Mouse (Mus musculus): ENCODE results near the gene Angptl4.
"Not testable (repeated sequence)": the region's sequence is repeated elsewhere in the genome, so short reads cannot be mapped to it uniquely, and the experiment has no call there.

Gene Angptl4

DNA sequence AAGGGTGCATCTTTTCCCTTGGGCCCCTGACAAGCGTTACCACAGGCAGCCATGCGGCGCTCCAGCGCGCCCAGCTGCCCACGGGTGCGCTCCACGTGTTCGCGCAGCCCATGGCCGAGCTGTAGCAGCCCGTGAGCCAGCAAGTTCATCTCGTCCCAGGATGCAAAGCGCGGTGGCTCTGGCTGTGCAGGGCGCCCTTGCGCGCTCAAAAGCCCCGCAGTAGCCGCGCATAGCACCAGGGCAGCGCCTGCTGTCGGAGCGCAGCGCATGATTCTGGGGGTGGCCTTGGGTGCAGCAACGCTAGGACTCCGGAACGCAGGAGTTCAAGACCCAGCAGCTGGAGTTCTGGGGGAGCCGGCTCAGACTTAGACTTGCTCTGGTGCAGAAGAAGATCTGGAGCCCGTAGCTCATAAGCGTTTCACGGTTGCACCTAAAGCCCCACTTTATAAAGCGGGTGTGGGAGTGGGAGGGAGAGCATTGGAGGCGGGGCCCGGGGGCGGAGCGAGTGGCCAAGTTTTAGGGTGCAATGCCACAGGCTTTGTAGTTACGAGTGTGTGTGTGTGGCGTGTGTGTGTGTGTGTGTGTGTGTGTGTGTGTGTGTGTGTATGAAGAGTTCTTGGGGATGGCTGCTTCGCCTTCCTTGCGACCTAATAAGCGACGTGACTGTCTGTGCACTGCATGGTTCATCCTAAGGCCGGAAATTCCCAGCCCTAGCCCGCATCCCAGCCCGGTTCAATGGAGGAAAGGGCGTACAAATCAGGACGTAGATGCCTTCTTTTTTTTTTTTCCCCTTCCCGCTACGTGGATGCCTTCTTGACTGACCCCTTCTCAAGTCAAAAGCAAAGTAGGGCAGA lies at the start of gene Angptl4:
TSS of gene Angptl4 (minus strand) at position 707 of the 854 bp plus-strand sequence.
- DNase-seq = peak; percentile 84

DNA sequence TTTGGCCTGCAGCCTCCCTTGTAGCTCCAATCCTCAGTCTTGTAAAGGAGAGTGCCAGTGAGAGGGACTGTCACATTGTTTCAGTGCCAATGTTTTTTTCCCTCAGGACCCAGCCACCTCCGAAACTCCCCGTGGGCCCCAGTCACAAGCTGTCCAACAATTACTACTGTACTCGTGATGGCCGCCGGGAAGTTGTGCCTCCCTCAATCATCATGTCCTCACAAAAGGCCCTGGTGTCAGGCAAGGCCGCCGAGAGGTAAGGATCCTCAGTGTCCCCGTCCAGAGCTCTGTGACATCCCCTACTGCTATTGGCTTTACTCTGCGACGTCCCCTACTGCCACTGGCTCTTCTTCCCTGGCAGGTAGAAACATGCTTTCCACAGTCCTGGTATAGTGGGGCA lies 47.9 kb upstream of the Angptl4 start:
- no peak for DNase-seq

DNA sequence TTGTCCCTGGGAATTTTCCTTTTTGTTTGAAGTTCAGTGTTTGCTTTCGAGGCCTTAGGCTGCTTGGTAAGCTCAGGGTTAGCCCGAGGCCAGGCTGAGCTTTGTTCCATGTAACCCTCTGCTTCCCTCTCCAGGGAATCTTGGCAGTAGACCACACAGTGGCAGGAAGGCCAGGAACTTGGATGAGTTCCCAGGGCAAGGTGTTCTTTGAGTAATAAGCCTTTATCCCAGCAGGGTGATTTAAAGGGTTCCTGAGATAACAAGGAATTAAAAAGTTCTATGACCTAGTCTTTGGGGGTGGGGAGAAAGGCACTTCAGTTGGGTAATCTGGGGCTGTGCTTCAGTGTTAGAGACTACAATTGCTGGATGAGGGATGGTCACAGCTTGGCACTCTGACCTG lies 47.3 kb upstream of the Angptl4 start:
- DNase-seq = peak; percentile 74

DNA sequence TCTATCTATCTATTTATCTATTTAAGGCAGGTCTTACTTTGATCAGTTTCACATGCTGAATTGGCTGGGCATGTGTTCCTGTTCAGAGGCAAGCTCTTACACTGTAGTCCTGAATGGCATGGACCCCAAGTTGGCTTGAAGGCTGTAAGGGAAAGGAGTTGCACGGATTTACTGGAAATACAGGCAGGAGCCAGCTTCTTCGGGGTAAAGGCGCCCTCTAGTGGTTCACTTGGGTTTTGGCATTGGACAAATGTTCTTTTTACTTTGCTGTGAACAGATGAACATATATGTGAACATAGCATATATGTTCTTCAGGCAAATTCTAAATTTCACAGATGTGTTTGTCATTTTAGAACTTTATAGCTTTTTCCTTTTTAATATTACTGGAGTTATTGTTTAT lies 45.2 kb upstream of the Angptl4 start:
- DNase-seq = peak; percentile 81

DNA sequence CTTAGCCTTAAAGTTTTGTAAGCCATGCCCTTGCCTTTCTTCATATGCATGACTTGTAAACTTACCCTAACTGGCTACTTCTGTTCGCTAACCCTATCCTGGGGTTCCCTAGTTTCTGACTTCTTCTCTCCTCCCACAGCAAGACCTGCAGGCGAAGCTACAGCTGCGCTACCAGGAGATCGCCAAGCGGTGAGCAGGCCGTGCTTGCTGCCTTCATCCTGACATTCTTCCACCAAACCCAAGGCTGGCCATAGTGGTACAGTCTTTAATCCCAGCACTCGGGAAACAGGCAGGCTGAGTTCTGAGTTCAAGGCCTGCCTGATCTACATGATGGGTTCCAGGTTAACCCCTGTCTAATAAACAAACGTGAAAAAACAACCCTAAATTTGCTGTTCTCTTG lies 43.8 kb upstream of the Angptl4 start:
- DNase-seq = no peak

DNA sequence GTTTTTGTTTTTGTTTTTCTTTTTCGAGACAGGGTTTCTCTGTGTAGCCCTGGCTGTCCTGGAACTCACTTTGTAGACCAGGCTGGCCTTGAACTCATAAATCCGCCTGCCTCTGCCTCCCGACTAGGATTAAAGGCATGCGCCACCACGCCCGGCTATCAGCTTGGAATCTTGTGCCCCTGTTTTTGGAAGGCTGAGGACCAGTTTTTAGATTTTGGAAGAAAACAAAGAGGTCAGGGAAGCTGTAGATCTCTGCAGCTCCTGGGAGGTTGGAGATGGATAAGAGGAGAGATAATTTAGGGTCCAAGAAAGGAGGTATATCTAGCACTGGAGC lies 43.3 kb upstream of the Angptl4 start:
- not testable (repeated sequence) for DNase-seq

DNA sequence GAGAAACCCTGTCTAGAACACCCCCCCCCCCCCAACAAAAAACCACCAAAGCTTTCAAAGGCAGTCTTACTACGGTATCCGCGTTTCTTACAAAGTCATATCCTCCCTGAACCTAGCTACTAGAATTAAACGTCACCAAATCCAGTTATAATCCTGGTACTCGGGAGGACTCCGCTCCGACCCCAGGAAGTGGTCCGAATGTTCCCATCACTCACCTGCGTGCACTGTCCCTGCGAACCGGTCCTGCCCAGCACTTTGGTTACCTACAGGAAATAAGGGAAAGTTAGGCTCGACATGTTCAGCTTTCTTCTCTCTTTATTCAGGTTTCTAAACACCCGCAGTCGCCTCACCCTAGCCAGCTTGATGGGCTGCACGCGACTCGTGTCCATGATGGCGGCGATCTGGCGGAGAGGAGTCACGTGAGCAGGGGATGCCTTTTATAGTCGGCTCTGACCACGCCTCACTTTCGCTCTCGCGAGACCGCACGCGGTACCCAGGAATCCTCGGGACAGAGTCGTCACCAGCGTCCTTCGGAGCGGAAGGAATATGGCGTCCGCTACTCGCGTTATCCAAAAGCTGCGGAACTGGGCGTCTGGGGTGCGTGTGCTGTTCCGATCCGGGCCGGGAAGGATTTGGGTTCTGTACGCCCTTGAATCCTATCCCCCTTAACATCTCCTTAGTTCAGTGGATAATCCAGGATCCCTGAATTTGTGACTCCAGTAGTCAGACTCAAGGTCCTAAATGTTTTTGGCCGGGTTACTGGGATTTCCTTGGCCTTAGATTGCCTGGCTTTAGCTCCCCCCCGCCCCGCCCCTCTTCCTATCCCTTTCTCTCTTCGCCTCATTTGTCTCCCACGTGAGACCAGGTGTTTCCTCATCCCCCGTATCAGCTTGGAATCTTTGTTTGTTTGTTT lies 42.7 kb upstream of the Angptl4 start, which contains the start of the genes Rps28 and Ndufa7:
TSS of gene Rps28 (minus strand) at position 479 of the 913 bp plus-strand sequence.
TSS of gene Ndufa7 (plus strand) at position 489 of the 913 bp plus-strand sequence.
- DNase-seq = peak; percentile 99

DNA sequence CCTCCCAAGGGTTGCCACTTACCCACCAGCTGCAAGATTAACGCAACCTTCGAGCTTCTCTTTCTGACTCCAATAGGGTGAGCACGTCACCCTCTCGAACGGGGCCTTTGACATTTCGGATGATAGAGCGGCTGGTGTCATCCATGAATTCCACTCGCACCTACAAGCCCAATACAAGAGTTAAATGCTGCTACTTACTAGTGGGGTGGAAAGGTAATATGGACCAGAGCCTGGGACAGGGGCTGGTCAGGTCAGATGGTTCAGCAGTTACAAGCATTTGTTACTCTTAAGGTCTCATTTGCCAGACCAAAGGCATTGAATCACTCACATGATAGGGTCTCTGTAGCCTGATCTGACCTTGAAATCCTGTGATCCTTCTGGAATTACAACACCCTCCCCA lies 41.5 kb upstream of the Angptl4 start:
- DNase-seq = not testable (repeated sequence)

DNA sequence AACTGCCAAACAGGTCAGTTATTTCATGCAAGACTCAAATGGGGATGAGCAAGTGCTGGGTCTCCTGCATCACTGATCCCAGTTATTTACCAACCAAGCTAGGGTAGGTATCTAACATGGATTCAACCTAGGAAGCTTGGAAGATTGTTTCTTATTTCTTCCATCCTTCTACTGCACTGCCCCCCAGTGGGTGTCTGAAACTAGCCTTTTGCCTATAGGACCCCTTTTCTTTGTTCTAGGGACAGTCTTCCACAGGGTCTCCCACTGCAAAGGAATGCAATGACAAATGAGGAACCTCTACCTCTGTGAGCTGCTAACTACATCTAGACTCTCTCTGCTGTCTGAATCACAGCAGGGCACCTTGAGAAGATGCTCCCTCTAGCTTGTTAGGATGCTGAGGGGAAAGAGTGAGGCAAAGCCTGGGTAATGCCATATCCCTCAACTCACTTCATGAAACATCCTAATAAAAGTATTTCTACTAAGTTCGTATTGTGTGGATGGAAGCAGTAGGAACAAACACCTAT lies 40.9 kb upstream of the Angptl4 start:
- no peak for DNase-seq

DNA sequence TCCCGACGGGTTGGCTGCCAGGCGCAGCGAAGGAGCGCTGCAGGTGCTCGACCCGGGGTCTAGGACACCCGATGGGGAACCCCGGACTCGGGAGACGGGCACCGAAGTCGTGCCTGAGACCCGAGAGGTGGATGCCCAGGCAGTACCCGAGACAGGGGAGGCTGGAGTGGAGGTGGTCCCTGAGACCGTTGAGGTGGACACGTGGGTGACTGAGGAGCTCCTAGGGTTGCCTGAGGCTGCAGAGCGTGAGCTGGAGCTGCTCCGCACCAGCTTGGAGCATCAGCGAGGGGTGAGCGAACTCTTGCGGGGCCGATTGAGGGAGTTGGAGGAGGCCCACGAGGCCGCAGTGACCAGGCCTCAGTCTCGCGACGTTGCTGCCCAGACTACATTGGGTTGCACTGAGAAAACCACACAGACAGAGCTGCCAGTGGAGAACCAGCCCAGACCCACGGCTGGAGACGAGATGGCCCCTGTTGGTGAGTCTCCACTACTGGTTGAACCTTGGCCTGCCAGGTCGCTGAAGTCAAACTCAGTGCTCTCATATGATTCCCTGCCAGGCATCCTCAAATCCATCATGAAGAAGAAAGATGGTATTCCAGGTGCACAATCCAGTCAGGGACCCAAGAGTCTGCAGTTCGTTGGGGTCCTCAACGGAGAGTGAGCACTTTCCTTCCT lies 36.5 kb upstream of the Angptl4 start:
- DNase-seq = no peak

DNA sequence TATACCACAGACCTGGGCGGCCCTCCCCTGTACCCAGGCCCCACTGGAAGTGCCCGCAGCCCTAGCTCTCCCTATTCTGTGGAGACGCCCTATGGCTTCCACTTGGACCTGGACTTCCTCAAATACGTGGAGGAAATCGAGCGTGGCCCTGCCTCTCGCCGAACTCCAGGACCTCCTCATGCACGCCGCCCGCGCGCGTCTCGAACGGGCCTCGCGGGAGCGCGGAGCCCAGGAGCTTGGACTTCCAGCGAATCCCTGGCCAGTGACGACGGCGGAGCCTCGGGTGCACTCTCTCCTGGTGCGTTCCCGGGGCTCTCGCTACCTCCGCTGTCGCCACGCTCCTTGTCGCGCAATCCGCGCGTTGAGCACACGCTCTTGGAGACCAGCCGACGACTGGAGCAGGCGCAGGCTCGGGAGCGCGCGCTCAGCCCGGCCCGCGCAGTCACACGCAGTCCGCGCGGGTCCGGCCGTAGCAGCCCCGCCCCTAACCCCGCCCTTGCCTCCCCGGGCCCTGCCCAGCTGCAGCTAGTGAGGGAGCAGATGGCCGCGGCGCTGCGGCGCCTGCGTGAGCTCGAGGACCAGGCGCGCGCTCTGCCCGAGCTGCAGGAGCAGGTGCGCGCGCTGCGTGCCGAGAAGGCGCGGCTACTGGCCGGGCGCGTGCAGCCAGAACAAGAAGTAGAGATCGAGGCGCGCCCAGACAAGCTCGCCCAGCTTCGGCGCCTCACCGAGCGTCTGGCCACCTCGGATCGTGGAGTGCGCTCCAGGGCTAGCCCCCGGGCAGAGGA lies 35.7 kb upstream of the Angptl4 start:
- DNase-seq = peak; percentile 88

DNA sequence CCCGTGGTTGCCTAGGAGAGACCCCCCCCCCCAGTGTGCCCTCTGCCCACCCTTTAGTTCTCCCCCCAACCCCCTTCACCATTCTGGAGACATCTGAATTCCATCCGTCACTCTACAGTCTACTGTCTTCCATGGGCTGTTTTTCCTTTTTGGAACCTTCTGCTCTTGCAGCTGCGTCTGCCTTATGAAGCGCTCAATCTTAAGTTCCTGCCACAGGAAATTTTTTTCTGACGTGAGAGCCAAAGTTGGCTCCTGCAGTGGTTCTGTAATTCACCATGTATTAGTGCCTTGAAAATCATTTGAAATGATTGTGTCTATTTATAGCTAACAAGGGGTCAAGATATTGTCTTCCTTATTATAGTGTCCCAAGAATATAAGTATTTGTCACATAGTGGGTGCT lies 35.0 kb upstream of the Angptl4 start:
- no peak for DNase-seq

DNA sequence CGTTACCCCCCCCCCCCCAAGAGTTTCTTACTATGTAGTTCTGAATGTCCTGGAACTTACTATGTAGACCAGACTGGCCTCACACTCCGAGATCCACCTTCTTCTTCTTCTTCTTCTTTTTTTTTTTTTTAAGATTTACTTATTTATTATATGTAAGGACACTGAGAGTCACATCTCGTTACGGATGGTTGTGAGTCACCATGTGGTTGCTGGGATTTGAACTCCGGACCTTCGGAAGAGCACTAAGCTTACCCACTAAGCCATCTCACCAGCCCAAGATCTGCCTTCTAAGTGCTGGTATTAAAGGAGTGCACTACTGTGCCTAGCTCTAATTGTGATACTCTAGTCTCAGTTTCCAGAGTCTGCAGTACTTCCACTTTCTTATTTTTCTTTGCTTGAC lies 33.8 kb upstream of the Angptl4 start:
- no peak for DNase-seq

DNA sequence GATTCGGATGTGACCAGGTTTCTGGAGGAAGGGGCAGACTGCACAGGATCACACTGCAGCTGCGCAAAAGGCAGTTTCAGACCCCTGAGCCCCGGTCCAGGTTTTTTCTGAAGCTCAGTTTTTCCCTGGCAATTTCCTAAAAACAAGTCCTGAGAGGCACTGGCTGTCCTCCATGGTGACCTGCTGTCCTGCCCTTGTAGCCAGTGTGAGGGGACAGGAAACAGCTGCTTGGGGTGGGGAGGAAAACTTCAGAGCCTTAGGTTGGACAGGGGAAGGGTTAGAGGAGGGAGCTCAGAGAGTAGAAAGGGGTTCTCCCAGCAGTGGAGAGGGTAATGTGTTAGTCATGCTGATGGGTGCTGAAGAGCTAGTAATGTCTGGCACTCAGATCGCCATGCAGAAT lies 31.4 kb upstream of the Angptl4 start:
- DNase-seq = peak; percentile 84

DNA sequence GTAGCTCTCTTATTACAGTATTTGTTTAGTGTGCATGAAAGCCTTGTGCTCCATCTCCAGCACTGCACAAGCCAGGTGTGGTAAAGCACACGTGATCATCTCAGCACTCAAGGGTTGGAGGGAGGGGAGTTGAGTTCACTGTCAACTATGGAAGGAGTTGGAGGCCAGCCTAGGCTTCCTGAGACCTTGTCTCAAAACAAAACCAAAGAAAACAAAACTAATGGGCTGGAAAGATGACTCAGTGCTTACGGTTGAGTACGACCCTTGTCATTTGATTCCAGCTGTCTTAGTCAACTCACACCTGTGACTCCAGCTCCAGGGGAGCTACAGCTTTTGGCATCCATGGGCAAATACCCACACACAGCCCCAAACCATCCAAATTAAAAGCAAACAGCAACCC lies 30.8 kb upstream of the Angptl4 start:
- peak; percentile 44 for DNase-seq

DNA sequence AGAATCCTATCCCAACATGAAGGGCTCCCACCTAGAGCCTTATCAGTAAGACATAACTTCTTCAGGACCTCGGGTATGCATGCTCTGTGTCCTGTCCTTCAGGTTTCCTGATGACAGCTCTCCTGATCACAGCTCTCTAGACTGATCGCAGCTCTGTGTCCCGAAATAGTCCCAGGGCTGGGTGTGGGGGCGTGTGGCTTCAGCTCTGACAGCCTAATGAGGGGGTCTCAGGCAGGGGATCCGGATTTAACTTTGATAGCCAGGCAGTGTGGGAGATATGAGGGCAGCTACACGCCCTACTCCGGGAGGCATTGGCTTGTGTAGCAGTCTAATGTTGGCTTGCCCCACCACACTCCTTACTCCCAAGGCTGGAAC lies 29.5 kb upstream of the Angptl4 start:
- DNase-seq = no peak

DNA sequence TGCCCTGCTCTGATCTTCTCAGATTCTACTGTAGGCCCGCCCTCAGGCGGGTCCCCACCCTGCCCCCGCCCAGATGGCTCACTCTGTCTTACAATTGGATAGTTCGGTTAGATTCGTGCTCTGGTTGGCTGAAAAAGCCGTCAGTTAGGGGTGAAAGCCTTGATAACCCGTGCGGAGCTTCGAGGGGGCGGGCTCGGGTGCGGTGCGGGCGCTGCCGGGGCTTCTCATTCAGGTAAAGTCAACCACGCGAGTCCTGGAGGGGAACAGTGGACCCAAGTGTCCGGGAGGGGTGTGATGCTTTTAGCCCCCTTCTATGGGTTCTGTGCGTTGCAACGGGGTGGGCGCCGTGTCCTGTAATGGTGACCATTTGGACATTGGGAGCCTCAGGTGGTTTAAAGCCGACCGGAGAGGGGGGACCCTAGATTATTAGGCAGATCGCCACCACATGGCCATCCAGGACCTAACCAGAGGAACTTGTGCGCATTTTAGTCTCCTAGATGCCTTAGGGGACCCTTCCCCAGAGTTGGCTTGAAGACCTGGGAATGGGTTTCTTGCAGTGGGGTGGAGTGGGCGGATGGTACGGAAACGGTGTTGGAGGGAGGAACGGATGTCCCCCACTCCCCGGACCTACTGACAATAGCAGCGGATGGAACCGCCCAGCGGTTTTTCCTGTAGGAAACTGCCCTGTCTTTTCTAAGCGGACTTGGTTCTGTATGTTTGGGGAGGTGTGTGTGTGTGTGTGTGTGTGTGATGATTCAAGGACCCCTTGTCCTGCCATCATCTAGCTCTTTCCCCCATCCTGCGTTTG lies 28.9 kb upstream of the Angptl4 start, which contains the start of gene Kank3:
TSS of gene Kank3 (plus strand) at position 186 of the 808 bp plus-strand sequence.
- peak; percentile 97 for DNase-seq

DNA sequence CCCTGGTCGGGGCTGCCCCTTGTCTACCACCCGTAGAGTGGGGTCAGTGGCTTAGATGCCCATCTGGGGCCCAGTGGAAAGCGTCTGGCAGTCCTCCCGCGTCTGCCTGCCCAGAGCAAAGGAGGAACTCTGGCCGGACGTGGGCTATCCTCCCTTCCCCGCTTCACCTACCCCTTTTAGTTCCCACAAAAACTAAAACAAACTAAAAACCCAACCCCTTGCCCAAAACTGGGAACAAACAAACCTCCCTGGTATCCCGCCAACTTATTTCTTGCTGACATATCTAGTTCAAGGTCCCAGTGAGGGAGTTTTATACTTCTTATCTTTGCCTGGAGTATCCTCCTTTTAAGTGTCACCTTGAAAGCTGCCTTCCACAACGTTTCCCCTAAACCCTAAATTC lies 26.6 kb upstream of the Angptl4 start:
- no peak for DNase-seq

DNA sequence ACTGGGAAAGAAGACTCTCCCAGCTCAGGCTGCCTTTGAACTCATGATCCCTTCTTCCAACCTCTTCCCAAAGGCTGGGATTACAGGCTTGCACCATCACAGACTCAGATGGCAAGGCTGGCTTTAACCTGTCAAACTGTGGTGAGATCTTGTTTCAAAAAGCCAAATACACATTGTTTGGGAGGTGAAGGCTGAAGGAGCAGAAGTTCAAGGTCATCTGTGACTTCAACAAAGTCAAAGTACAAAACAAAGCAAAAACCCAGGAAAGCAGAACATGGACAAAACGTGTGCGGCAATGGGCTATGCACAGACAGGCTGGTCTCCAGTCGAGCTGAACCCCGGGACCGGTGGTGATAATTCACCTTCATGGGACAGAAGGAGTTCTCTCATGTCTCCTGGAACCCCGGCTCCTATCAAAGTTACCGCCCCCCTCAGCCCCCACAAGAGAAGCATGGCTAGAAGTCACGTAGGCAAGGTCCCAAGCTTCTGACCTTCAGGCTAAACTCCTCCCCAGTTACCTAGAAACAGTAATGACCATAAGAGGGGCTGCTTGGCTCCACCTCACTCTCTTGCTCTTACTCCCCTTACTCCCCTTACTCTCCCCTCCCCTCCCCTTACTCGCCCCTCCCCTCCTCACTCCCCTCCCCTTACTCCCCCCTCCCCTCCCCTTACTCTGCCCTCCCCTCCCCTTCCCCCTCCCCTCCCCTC lies 25.7 kb upstream of the Angptl4 start:
- no peak for DNase-seq

DNA sequence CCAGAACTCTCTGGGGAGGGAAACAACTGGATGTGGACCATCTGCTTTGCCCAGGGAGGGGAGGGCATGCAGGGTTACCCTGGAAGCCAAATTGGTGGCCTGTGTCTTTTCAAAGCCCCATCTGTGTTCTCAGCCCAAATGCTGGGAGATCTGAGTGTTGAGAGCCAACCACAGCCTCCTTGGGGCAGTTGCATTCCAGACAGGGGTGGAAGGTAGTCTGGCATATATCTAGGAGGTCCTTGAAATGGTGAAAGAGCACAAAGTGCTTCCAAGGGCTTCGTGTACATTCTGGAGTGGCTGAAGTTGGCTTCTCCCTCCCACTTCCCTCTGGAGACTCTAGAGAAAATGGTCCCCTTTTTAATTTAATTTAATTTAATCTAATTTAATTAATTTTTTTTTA lies 23.1 kb upstream of the Angptl4 start:
- DNase-seq = peak; percentile 26

DNA sequence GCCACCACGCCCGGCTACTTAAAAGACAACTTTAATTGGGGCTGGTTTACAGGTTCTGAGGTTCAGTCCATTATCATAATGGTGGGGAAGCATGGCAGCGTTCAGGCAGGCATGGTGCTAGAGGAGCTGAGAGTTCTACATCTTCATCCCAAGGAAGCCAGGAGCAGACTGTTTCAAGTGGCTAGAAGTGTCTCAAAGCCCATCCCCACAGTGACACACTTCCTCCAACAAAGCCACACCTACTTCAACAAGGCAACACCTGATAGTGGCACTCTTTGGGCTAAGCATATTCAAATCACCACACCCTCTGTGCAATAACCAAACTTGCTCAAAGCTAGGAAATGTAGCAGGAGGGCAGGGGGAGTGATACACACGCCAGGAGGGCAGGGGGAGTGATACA lies 22.6 kb upstream of the Angptl4 start:
- DNase-seq = no peak

Data from lung, postnatal 14 days (tissue).